Mouse (Mus musculus) embryo, embryonic 11 days (tissue): ENCODE measurements around the gene Gnmt.

Experiments
- DNase-seq: peaks from one replicate; pipeline ENCODE4 v3.0.0-alpha.2; 2015

The Gnmt gene

DNA sequence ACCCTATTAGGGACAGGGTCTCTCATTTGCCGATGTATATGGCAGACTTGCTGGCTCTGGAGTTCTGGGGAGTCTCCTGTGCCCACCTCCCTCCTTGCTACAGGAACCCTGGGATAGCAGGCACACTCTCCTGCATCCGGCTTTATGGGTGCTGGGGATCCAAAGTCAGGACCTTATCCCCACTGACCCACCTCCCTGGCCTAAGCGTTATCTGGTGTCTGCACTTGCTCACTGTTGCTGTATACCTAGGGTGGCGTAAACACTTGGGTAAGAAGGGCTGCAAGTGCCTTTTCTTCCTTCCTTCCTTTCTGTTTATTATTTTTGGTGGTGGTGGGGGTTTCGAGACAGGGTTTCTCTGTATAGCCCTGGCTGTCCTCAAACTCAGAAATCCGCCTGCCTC lies 12.3 kb upstream of the Gnmt start:
- DNase-seq: no peak

DNA sequence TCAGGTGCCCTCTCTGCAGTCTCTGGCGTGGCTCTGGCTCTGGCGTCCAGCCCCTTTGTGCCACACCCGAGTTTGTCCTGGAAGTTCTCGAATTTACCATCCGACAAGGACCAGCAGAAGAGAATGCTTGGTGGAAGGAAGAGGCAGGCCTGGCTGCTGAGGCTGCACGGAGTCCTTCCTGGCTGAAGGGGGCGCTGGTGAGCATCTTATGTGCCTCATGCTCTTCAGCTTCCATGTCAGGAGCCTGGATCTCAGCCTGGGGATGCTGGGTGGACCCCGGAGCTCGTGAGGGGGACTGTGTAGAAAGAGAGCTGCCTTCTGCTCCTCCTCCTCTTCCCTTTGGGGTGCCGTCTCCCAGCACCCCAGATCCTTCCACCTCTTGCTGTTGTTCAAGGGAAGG lies 7.2 kb upstream of the Gnmt start:
- DNase-seq: peak; percentile 51

DNA sequence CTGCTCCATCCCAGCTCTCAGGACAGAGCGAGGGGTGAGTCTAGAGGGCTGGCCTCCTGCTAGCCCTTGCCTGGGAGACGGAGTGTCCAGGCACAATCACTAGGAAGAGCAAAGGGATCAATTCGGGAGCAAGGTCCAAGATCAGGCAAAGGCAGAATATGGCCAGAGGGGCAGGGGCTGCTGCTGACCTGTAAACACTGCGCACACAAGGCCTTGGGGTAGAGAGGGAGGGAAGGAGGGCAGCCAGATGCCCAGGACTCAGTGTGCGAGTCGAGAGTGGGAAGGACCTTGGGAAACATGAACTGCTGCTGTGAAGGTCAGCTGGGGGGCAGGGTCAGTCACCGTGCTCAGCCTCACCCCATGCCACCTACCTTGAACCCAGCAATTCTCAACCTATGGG lies 6.3 kb upstream of the Gnmt start:
- DNase-seq: no peak

DNA sequence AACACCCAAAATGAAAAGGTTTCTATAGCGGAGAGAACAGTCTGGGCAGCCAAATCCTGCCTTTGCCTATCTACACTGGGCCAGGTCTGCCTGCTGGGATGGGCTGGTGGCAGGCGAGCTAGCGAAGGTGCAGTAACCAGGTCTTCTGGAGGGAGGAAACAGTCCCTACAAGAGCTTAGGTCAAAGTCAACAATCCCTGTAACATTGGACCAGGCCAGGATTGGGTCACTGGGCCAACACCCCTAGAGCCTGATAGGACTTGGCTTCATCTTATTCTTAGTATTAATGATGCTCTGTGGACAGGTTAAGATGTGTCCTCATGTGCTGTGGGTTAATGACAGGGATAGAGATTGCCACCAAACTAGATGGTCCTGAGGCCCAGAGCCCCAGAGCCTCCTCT lies 5.1 kb upstream of the Gnmt start:
- no peak for DNase-seq

DNA sequence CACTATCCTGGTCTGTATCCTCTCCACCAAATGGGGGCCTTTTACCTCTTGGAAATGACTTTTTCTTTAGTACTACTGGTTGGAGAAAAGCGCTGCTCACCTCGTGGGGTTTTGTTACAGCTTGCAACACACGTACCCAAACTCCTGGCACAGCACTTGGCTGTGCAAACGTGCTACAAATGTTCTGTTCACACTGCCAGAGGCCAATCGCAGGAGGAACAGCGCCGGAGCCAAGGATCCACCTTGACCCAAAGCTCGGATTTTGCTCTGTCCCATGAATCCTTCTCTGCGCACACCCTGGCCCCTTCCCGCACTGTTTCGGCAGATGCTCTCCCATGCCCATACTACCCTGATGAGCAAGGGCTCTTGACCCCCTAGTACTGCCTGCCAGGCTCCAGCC lies 472 bp downstream of the Gnmt start:
- DNase-seq: no peak

DNA sequence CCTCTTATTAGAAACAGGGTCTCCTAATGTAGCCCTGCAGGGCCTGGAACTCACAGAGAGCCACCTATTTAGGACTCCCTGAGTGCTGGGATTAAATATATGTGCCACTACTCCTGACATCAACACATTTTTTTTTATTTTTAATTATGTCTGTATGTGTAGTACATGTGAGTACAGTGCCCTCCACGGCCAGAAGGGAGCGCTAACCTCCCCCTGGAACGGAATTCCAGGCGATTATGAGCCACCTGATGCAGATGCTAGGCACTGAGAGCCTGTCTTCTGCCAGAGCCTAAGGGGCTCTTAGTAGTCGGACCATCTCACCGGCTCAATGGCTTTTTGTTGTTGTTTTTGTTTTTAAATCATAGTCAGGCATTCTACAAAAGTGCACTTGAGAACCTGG lies 947 bp downstream of the Gnmt start:
- peak; percentile 30 for DNase-seq

DNA sequence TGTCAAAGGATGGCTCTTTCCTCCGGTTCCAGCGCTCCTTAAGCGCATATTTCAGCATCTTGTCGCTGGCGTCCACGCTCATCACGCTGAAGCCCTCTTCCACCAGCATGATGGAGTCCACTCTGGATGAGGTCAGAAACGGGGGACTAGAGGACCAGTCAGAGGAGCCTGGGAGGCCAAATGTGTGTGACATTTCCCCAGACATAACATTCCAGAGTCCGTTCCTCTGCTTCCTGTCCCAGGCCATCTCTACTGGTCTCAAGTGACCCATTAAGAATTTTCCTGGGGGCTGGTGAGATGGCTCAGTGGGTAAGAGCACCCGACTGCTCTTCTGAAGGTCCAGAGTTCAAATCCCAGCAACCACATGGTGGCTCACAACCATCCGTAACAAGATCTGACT lies 1.7 kb downstream of the Gnmt start:
- DNase-seq: no peak

DNA sequence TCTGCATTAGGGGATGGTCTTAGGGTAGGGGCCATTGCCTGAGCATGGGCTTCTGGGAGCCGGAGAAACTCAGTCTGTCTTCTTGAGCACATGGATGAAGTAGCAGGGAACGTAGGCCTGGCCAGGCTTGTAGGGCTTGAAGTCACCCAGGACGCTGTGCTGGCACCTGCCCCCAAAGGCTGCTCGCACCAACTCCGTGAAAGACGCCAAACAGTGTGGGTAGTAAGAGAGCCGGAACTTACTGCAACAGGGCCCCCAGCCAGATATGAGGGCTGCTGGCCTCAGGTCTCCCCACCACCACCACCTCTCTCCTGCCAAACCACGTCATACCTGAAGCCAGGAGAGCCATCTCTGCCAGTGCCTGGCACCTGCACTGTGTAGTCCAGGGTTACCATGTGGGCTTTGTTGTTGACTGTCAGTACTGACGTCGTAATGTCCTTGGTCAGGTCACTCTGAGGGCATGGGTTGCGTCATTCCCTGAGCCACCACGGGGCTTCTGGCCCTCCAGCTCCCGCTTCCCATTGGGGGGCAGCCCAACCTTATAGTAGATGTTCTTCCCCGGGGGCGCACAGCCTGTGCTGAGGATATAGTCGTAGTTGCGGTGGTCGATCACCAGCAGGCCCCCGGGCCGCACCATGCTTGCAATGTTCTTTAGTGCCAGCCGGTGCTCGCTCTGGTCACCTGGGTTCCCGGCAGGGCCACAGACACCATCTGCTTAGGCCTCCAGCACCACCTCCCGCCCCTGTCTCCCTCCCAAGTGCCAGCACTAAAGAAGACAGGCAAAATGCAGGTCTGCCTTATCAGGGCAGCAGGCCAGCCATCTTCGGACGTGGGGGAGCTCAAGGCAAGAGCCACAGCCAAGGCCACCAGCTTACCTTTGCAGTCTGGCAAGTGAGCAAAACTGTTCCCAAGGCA lies 3.0 kb downstream of the Gnmt start:
- no peak for DNase-seq

DNA sequence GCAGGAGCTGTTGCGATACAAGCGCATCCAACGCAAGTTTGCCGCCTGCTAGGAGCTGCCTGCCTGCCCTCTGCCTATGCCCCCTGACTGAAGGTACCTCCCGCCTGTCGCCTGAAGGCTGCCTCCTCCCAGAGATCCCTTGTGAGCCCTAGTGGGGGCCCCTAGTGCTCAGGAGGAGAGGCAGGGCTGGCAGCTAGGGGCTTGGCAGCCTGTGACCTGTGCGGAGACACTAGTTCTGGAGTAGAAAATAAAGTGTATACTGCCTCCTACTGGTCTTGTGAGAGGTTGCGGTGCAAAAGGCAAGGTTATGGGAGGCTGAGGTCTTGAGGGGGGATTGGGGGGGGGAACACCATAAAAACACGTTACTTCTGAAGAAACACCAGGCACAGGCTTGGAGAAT lies 3.7 kb downstream of the Gnmt start:
- peak; percentile 62 for DNase-seq

DNA sequence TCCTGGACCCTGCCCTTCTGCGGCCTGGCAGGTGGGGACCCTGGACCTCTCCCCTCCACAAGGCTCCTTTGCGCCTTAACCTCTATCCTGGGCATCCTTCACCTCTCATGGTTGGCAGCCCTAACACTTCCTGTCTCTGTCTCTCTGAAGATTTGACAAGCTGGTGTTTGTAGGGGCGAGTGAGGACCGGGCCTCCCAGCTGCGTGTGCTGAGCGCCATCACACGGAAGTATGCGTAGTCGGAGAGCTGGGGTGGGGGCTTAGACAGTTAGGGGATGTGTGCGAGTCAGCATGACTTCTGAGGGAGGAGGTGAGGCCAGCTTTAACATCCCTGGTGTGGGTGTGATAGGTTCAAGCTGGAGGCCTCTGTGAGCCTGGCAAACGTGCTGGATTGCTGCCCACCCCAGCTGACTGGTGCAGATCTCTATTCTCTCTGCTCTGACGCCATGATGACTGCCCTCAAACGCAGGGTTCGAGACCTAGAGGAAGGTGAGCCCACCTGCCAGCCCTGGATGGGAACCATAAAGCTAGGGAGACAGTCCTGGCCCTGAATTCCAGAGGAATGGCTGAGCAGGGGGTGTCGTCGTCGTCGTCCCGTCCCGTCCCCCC lies 4.4 kb downstream of the Gnmt start:
- no peak for DNase-seq

DNA sequence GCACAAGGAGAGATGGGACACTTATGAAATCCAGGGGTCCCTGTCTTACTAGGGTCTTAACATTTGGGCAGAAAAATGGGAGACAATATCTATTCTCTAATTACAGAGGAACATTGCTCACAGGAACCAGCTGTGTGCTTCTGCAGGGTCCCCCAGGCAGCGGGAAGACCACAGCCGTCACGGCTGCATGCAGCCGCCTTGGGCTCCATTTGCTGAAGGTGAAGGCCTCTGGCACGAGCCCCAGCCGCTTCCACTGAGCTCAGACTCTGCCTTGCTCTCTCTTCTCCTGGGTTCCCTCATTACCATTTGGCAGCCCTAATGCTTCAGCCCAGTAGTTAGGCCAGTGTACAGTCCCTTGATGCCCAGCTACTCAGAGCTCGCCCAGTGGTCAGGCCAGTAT lies 7.9 kb downstream of the Gnmt start:
- DNase-seq: no peak

DNA sequence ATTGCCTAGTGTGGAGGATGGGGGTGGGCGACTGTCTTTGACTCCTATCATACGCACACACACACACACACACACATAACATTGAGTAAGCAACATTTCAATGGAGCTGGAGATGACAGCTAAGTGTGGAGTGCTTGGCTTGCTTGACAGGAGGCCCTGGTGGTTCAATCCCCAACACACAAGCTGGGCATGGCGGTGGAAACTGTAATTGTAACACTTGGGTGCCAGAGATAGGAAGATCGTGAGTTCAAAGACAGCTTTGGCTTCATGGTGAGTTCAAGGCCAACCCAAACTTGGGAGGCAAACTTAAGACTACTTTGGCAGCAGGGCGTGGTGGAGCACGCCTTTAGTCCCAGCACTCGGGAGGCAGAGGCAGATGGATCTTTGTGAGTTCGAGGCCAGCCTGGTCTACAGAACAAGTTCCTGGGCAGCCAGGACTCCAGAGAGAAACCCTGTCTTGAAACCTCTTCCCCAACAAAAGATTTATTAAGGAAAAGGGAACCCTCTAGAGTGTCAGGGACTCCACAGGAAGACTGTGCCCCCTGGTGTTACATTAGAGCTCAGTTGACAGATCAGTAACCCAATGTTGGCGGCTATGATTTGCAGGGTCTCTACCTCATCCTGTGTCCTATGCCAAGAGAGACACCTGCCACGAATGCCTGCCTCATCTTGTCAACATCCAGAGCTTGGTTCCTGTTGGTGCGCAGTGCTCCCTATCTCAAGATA lies 14.0 kb downstream of the Gnmt start:
- DNase-seq: no peak

DNA sequence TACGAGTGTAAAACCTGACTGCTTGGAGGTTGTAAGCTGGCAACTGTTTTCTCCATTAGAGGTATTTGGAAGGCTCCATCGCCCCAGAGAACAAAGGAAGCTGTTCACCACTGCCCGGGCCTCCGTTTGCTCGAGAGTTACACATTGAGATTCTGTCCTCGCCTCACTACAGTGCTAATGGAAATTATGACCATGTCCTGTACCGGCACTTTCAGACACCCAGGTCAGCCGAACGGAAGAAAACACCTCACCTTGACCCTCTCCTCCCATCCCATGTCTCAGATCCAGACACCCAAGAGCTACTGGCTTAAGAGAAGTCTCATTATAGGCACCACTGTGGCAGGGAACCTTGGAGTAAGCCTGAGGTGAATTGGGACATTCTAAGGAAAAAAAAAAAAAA lies 15.1 kb downstream of the Gnmt start:
- DNase-seq: no peak

DNA sequence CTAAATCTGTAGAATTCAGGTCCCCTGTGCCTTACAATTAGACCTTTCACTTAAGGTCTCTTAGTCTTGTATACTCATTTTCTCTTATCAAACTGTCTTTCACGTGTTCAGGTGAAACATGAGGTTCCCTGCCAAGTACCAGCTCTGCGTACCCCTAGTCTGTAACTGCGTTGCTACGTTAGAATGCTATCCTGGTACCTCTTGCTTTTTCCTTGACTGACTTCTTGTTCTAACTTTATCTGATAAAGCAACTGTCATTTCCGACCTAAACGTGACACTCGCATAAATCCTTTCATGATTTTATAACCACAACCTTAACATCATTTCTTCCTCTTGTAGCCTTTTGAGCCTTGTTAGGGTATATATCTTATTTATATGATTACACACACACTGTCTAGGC lies 16.5 kb downstream of the Gnmt start:
- no peak for DNase-seq

DNA sequence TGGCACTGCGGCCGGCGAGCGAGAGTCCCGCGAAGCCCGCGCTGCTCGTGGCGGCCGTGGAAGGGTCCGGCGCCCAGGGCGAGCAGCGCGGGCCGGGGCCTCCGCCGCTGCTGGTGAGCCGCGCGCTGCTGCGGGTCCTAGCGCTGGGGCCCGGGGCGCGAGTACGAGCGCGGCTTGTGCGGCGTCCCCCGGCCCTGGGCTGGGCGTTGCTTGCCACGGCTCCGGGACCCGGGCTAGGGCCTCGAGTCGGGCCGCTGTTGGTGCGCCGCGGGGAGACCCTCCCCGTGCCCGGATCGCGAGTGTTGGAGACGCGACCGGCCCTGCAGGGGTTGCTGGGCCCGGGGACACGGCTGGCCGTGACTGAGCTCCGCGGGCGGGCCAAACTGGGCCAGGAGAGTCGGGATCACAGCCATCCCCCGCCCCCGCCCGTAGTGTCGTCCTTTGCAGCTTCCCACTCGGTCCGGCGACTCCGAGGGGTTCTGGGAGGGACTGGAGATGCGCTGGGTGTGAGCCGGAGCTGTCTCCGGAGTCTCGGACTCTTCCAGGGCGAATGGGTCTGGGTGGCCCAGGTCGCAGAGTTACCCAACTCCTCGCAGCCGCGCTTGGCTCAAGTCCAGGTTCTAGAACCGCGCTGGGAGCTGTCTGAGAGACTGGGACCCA lies 17.2 kb downstream of the Gnmt start:
- DNase-seq: no peak

DNA sequence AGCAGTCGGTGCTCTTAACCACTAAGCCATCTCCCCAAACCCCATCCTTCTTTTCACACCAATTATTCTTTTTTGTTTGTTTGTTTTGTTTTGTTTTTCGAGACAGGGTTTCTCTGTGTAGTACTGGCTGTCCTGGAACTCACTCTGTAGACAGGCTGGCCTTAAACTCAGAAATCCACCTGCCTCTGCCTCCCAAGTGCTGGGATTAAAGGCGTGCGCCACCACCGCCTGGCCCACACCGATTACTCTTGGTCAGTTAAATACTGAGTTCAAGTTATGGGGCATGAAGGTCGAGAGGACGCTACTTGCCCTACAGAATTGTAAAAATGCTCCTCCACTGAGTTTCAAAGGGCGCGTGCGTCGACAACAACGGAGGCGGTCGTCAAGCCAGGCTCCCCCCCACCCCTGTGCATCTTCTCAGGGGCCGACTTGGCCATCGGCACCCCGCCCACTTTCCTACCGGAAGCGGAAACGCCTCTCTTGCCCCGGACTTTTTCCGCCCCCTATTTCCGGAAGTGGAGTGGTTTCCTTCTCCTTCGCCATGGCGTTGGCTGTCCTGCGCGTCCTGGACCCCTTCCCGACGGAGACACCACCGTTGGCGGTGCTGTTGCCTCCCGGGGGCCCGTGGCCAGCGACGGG lies 17.9 kb downstream of the Gnmt start, which contains the start of gene Pex6:
TSS of gene Pex6 (plus strand) at position 505 of the 639 bp plus-strand sequence.
- peak; percentile 97 for DNase-seq

DNA sequence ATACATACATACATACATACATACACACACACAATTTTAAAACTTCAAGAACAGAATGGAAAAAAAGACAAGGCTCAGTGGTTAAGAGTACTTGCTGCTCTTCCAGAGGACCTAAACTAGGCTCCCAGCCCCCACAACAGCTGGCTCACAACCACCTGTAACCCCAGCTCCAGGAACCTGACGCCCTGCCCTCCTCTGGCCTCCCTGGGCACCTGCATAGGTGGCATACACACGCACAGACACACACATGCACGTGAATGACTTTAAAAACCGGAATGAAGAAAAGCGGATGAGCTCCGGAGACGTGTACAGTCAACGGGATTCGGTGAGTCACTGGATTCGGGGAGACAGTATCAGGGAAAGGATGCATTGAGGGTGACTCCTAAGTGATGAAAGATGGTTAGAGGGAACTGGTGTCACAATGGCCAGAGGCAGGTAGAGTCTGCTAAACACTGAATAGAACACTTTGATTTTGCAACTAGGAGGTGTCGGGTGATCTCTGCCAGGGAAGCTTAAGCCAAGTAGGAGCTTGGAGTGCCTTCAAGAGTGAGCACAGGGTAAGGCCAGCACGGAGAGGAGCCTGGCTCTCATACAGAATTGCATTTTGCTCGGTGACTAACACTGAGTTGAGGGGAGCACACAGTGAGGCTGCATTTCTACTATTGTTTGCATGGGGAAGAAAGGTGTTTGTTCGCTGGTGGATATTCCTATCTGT lies 22.4 kb downstream of the Gnmt start:
- DNase-seq: no peak

DNA sequence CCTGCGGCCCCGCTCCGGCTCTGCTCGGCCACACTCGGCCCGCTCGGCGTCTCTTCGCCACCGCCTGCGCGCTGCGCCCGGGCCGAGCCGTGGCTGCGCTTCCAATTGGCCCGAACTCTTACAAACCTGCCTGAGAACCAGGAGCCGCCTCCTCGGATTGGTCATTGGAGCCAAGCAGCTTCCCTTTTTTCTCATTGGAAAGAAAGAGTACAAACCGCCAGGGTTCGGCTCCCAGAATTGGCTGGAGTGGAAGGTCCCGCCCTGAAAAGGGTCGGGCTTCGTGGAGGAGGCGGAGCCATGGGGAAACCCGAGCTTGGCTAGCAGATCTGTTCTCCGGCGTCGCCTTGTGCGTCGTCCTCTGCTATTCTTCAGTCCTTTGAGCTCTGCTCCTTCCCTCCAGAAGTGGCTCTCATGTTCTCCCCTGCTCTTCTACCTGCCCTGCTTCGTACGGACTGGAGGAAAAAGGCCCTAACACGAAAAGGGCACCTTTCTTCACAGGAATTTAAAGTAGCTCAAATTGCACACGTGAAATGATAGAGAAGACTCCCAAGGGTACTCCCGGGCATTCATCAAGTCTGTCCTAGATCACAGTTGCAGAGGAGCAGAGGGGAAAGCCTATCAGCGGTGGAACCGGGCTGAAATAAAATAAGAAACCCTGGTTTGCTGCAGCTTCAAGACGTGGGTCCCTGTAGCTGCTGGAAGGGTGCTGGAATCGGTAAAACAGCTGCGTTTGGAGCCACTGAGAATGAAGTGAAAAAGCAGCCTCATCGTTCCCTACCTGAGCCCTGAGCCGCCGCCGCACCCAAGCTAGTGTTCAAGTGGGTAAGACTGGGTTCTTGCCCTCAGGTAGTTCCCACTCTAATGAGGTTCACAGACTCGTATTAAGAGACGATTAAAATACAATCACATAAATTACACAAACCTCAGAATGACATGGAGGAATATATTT lies 23.8 kb downstream of the Gnmt start, which contains the start of gene Ppp2r5d:
TSS of gene Ppp2r5d (minus strand) at position 225 of the 949 bp plus-strand sequence.
- peak; percentile 99 for DNase-seq

DNA sequence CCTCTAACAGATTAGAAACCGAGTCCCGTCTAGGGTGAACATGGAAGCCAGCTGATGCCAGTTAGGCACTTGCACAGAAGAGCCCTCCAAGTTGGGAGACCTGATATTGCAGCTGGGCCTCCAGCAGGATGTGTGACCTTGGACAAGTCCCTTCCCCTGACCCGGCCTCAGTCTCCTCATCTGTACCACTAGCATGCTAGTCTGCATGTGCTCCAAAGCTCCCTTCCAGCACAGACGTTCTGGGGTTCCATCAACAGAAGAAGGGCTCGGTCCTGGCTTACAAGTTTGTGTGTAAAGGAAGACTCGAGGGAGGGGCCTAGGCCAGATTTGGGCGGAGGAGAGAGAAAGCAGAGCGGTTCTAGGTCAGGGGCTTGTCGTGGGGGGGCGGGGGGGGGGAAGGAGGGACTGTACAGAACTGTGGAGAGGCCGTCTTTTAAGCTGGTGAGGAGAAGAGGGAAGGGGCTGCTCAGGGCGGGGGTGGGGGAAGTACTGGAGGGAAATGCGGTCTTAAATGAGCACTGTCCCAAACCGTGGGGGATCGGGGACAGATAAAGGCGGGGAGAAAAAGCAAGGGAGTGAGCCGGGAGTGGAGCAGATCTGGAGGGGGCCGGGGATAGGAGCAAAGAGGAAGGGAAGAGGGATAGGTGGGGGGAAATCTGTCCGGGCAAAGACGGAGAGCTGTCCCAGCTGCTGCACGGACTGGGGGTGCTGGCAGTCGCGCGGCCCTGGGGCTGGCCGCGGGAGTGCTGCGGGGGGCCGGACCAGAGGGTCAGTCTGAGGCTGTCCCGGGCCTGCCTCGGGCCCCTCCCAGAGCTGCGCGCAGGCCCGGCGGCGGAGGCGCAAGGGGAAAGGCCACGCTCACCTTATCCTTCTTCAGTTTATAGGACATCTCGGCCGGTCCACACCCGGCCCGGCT lies 24.7 kb downstream of the Gnmt start:
- peak; percentile 34 for DNase-seq

DNA sequence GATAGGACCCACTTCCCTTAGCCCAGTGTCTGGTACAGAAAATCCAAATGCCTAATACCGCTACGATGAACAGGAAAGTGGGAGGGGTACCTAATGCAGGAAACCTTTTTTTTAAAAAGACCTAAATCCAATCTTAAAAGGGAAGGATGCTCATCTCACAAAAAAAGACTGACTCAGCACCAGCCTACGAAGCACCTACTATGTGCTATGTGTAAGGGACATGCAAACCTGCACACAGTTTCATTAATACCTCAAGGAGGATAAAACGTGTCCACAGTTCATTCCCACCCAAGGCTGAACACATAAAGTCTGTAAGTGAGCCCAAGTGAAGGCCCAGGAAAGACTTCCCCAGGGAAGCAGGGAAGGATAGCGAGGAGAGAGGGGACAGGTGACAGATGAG lies 26.5 kb downstream of the Gnmt start:
- DNase-seq: no peak
